Mouse (Mus musculus): ENCODE results near the gene Fam83g.

Fam83g gene

DNA sequence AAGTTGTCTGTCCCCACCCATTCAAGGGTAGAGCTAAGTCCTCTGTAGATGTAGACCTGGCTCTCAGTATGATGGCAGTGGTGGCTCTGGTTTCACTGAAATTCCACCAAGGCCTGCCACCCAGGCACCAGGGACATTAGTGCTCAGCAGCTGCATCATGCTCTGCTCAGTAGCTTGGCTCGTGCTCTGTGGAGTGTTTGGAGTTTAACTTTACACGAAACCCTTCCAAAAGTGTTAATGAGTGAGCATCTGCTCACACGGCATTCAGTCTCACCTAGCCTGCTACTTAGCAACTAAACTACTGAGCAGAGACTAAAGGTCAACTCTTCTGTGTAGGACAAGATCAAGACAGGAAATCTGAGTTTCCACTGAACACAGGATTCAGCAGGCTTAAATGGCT, 36.7 kb downstream of the Fam83g start, which contains the start of gene Slc5a10:
TSS of gene Slc5a10 (minus strand) at position 191 of the 400 bp plus-strand sequence.
- no peak for DNase-seq

DNA sequence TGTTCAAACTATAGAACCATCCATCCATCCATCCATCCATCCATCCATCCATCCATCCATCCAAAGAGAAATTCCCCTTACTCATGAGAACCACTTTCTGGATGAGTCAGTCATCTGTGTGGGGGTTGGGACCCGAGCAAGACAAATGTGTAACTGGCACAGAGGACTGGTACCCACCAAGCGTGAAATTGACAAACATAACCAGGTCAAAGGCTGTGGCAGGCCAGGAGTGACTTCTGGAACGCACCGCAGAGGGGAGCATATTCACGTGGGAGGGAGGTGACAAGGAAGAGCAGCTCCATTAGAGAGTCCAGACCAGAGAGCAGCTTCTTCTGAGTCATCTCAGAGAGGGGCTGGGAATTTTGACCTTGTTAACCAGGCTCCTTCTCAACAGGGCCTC, 38.2 kb downstream of the Fam83g start:
- no peak for DNase-seq

DNA sequence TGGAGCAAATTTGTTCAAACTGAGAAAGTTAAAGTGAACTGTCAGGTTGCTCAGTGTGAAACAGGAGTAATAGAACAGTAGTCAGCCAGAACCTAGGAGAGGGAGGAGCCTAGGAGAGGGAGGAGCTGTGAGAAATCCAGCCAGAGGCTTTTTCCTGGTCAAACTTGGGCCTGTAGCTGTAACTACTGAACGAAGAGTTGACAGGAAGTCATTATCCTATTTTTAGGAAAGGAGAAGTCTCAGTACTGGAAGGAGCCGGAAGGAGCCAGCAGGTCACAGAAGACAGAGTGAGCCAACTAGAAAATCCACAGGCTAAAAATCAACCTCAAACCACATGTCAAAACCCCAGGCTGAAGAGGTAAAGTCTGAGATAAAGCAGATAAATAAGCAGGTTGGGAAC, 44.1 kb downstream of the Fam83g start:
- DNase-seq = peak; percentile 60

DNA sequence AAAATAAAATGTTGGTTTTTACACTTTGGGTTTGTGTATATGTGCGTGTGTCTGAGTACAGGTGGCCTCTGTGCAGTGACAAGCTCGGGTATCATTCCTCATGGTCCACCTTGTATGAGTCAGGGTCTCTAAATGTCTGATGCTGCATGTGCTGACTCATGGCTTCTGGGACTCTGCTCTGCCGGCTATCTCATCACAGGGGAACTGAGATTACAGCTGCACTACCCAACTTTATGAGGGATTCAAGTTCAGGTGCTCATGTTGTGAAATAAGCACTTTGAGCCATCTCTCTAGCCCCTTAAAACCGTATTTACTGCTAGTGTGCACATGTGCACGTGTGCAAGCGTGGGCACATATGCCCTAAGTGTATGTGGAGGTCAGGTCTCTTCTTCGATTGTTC, 48.8 kb downstream of the Fam83g start:
- DNase-seq = no peak

DNA sequence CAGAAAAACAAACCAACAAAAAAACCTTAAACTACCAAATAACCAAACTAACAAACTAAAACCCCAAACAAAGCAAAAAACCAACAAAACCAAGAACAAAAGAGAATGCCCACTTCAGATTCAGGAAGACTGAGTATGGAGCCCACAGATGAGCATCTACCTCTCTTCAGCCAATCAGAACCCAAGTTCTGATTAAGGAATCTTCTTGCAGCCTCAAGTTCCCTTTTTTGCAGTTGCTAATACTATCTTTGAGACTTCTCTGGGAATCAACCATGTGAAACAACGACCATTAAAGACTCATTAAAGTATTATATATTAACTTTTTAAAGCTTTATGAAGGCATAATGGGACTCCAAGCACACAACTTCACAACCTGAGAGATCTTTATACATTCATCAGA, 53.4 kb downstream of the Fam83g start:
- no peak for DNase-seq

DNA sequence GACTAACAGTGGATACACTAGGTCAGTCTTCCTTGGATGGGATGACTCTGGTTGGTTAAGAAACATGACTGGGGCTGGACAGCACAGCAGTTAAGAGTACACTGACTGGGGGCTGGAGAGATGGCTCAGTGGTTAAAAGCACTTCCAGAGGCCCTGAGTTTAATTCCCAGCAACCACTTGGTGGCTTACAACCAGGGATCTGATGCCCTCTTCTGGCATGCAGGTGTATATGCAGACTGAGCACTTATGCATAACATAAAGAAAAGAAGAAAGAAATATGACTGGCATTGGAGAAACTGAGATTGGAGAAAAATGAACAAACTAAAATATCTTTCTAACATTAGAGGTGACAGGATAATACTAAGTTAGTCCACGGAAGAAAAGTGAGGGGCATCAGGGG, 56.6 kb downstream of the Fam83g start:
- no peak for DNase-seq

DNA sequence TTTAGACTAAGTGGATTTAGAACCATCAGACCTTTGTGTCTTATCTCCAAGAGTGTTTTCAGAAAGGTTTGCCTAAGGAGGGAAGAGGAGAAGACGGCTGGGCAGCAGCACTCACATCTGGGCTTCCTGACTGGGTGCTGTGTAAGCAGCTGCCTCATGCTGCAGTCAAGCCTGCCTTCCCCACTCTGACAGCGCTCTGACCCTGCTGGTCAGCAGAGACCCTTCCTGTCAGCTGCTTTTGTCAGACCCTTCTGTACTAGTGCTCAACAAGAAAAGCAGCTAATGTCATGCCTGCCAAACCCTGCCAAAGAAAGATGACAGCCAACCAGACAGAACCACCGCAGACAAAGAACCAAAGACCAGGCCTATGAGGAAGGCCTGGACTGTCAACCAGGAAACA, 59.9 kb downstream of the Fam83g start:
- no peak for DNase-seq

DNA sequence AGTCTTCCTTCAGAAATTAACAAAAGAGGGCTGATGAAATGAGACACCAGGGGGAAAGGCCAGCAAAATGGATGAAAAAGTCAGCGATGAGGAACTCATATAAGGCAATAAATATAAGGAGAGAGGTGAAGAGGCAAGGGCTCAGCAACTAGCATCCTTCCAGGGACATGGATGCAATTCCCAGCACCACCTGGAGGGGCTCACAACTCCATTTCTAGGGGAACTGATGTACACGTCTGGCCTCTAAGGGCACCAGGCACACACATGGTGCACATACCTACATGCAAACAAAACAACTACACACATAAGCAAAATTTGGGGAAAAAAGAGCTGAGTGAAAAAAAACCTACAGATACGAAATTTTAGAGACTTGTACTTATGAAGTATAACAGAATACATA, 60.6 kb downstream of the Fam83g start:
- peak; percentile 18 for DNase-seq

DNA sequence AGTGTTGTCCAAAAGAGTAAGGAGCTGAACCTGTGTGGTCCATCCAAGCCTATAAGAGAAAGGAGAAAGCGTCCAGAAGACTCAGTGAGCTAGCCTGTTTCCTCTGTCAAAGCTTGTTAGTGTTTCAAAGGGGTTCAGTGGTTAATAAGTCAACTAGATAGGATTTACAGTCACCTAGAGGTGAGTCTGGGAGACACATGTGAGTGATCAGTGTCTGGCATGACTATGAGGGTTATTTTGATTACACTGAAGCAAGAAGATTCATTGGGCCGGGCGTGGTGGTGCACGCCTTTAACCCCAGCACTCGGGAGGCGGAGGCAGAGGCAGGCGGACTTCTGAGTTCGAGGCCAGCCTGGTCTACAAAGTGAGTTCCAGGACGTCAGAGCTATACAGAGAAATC, 61.9 kb downstream of the Fam83g start:
- DNase-seq = no peak

DNA sequence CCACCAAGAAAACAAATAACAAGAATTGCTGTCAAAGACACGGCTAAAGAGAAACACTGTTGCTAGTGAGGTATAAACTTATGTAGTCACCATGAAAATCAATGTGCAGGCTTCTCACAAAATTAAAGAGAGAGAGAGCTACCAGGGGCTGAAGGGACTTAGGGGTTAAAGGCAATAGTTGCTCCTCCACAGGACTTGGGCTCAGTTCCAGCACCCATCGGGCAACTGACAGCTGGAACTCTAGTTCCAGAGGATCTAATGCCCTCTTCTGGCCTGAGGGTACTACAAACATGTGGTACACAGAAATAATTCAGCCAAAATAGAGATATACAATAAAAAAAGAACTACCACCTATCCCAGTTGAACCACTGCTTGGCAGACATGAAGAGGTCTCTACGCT, 63.3 kb downstream of the Fam83g start:
- peak; percentile 19 for DNase-seq

DNA sequence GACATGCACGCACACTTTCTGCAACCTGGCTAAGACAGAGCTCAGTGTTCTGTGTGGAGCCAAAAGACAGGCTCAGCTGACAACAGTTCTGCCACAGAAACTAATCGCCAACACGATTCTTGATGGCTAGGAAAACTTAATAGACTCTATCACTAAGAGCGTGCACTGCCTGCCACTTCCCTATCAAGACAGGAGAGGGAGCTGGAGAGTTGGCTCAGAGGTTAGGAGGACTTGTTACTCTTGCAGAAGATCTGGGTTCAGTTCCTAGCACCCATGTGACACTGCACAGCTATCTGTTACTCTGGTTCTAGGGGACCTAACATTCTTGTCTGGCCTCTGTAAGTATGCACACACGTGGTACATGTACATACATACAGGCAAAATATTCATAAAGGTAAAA, 67.7 kb downstream of the Fam83g start:
- peak; percentile 33 for DNase-seq

DNA sequence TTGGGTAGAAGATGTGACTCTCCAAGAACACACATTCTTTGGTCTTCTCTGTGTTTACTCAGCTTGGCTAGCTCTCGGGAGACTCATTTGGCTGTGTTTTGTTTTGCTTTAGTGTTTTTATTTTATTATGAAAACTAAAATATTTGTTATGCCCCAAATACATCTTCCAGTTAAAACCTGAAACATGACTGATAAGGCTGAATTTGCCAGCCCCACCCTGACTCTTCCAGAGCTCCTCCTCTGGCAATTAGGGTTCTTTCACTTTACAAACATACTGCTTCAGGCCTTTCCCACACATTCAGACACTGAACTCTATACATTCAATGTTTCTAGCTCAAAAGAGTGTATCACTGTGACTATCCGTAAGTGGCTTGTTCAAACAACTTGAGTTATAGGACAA, 73.3 kb downstream of the Fam83g start:
- DNase-seq = no peak
